ENCODE assay signal across 7 mouse cellular contexts in genomic region chr5:100429344-100430075, GRCm38 (mm10). TPM values are rescaled to one million over a fixed set of nuclear protein-coding genes. Genes with fewer than 3 reads are reported as not detected.
DNase-seq lines count a peak whose midpoint lies in the region; ATAC-seq lines count a peak whose summit lies in the region.

No protein-coding gene starts in this region.

- WGBS in intestine, embryonic 15.5 days: under 1% methylated on average over 53 of the region's 53 CpGs
- WGBS in midbrain, embryonic 10.5 days: under 1% methylated on average over 53 of the region's 53 CpGs

- no peaks in the 10 kb centered on the region for H3K9me3 ChIP-seq in intestine, embryonic 15.5 days
- no peaks in the 10 kb centered on the region for H3K9me3 ChIP-seq in midbrain, embryonic 10.5 days (replicated peaks)

- DNase-seq in adrenal gland, adult 2 months: peak; percentile 95
- DNase-seq in embryo, embryonic 11.5 days (ENCODE audit: low read depth, low spot score): peak; percentile 95
- DNase-seq in gastrocnemius, postnatal 36 days: peak; percentile 88 to 90
- peak; percentile 90 to 97 for DNase-seq in left cerebral cortex, postnatal 25 days (ENCODE audit: low spot score in 2 of 2)
- DNase-seq in midbrain, embryonic 10.5 days (ENCODE audit: low spot score): peak; percentile 97
- peak; percentile 86 for DNase-seq in right cerebral cortex, postnatal 4 days

- intact Hi-C loops in gastrocnemius, postnatal 36 days (cut with DNase I): loop anchor here (1.0 to 10.0 kb wide), 4 partner anchors 13 to 455 kb away; partner anchors contain the start of genes 4930524J08Rik, Cops4, Hnrnpd and Sec31a
- intact Hi-C loops in left cerebral cortex, postnatal 25 days (cut with DNase I): loop anchor here (1.0 to 2.0 kb wide), 2 partner anchors 13 to 71 kb away; partner anchors contain the start of genes Lin54 and Sec31a

- no peaks in the 10 kb centered on the region for H3K27me3 ChIP-seq in intestine, embryonic 15.5 days (replicated peaks)
- no peaks in the 10 kb centered on the region for H3K27me3 ChIP-seq in midbrain, embryonic 10.5 days (ENCODE audit: low read depth, poor library complexity, severe bottlenecking)

- peak overlapping the region; percentile 84 for H3K4me3 ChIP-seq in intestine, embryonic 15.5 days (replicated peaks)
- H3K4me3 ChIP-seq in midbrain, embryonic 10.5 days: peak overlapping the region; percentile 89

- peak; percentile 99 for ATAC-seq in intestine, embryonic 15.5 days

- H3K36me3 ChIP-seq in intestine, embryonic 15.5 days: peaks cover 6% of the 10 kb centered on the region; the same call in 1 of the 2 replicates
- H3K36me3 ChIP-seq in midbrain, embryonic 10.5 days: peaks cover 37% of the 10 kb centered on the region

- peaks cover 28% of the 10 kb centered on the region for H3K4me1 ChIP-seq in intestine, embryonic 15.5 days (replicated peaks)
- peaks cover 52% of the 10 kb centered on the region for H3K4me1 ChIP-seq in midbrain, embryonic 10.5 days

- peak overlapping the region; percentile 88 for H3K27ac ChIP-seq in intestine, embryonic 15.5 days
- H3K27ac ChIP-seq in midbrain, embryonic 10.5 days (replicated peaks): peak overlapping the region; percentile 98

- peak overlapping the region; percentile 70 for H3K4me2 ChIP-seq in intestine, embryonic 15.5 days (replicated peaks)

- peak overlapping the region; percentile 95 for H3K9ac ChIP-seq in intestine, embryonic 15.5 days

RNA-seq across cellular contexts. Expression of gene Sec31a, which starts 13.5 kb away (rescaled TPM):
- 100 to 1,000 TPM; 153 to 237 TPM for total RNA-seq in adrenal gland, adult 2 months (2021)
- polyA plus RNA-seq in adrenal gland, adult 2 months (2012; rRNA removed): 265 and 326 TPM in 2 replicates
- 10 to 100 TPM; 50.8 to 59.9 TPM for total RNA-seq in gastrocnemius, postnatal 36 days (2021)
- 179 and 181 TPM in 2 replicates for polyA plus RNA-seq in intestine, embryonic 15.5 days (2015; fragmentation: Nextera tagmentation; extraction: Ambion mirVana)
- 100 to 1,000 TPM; 108 to 112 TPM for total RNA-seq in left cerebral cortex, postnatal 25 days (2021)
- 101 and 109 TPM in 2 replicates for polyA plus RNA-seq in midbrain, embryonic 10.5 days (2016; fragmentation: Nextera tagmentation; extraction: Ambion mirVana)

Comparison
In these comparisons a context has a peak if more than half of its experiments do, and no peak if none do; other contexts are left out.
1. Peak in every context shown above with its lines: DNase-seq, ATAC-seq, H3K4me3 ChIP-seq and H3K27ac ChIP-seq.